Mouse (Mus musculus) neural tube, embryonic 12.5 days (tissue): ENCODE measurements around the gene Fam57a. TPM values are rescaled to one million over a fixed set of nuclear protein-coding genes. Genes with fewer than 3 reads are reported as not detected.

ENCODE experiments used
- ATAC-seq: fragments of 200-750 bp; cut with Nextera tagmentation; 2 replicates; pipeline ENCODE4 v1.8.0; 2017; ENCODE audit warnings: low read depth, mild to moderate bottlenecking, moderate TSS enrichment, moderate library complexity; ENCODE audit not compliant: low FRiP score
- H3K27ac ChIP-seq: fragments of 300-500 bp; sonication (generic); 2 replicates; pipeline ENCODE4 v1.5.1; 2016
- H3K27me3 ChIP-seq: fragments of 300-500 bp; sonication (generic); replicated peaks from 2 replicates; pipeline ENCODE4 v1.6.1; 2016; ENCODE audit warnings: mild to moderate bottlenecking
- H3K36me3 ChIP-seq: fragments of 300-500 bp; sonication (generic); 2 replicates; pipeline ENCODE4 v1.6.1; 2016; ENCODE audit warnings: mild to moderate bottlenecking
- H3K4me1 ChIP-seq: fragments of 300-500 bp; sonication (generic); 2 replicates; pipeline ENCODE4 v1.6.1; 2016
- H3K4me2 ChIP-seq: fragments of 300-500 bp; sonication (generic); replicated peaks from 2 replicates; pipeline ENCODE4 v1.6.1; 2016; ENCODE audit warnings: mild to moderate bottlenecking
- H3K4me3 ChIP-seq: fragments of 300-500 bp; sonication (generic); 2 replicates; pipeline ENCODE4 v1.5.1; 2016
- H3K9ac ChIP-seq: fragments of 300-500 bp; sonication (generic); 2 replicates; pipeline ENCODE4 v1.6.1; 2016; ENCODE audit warnings: mild to moderate bottlenecking
- H3K9me3 ChIP-seq: fragments of 300-500 bp; sonication (generic); 2 replicates; pipeline ENCODE4 v1.6.1; 2016; ENCODE audit warnings: mild to moderate bottlenecking
- WGBS: fragments of 180-500 bp; shearing (Covaris S2); methylation state at CpG from one replicate; pipeline ENCODE4 v1.1.7; 2016; 5-methylcytosine and 5-hydroxymethylcytosine counted together
- polyA plus RNA-seq: library from polyadenylated mRNA; unstranded; fragments of >200 nt; fragmentation: Nextera tagmentation; extraction: Ambion mirVana; gene quantifications from 2 replicates; pipeline ENCODE4 v1.2.1, GENCODE M21; 2016

Gene Fam57a
- polyA plus RNA-seq, 1 experiment from 2014 or later, result 30.4 TPM

GRCm38 (mm10) chr11:76224631-76225030, 45.2 kb downstream of the Fam57a start:
- 94% methylated on average over 5 of the region's 5 CpGs for WGBS
- no peak overlapping the region for H3K27ac ChIP-seq
- H3K4me1 ChIP-seq, result no peaks in the 10 kb centered on the region
- H3K9ac ChIP-seq, result no peak overlapping the region
- H3K4me3 ChIP-seq, result no peak overlapping the region
- no peak overlapping the region for H3K4me2 ChIP-seq
- peaks cover 29% of the 10 kb centered on the region for H3K36me3 ChIP-seq
- ATAC-seq, result no peak
- no peaks in the 10 kb centered on the region for H3K27me3 ChIP-seq
- H3K9me3 ChIP-seq, result no peaks in the 10 kb centered on the region

- Histone ChIP-seq H3K4me2 (no peak overlapping the region), H3K27ac (no peak overlapping the region), H3K4me1 (no peaks in the 10 kb centered on the region), H3K27me3 (no peaks in the 10 kb centered on the region), H3K36me3 (peaks cover 24% of the 10 kb centered on the region), H3K9me3 (no peaks in the 10 kb centered on the region), H3K9ac (no peak overlapping the region), H3K4me3 (no peak overlapping the region)
- ATAC-seq, result no peak
These were observed 45.6 kb downstream of the Fam57a start for GRCm38 (mm10) chr11:76225051-76225450.

GRCm38 (mm10) chr11:76236136-76236535, 56.7 kb downstream of the Fam57a start:
- H3K9ac ChIP-seq, result no peak overlapping the region
- peaks cover 66% of the 10 kb centered on the region for H3K36me3 ChIP-seq
- ATAC-seq, result no peak
- H3K27me3 ChIP-seq, result no peaks in the 10 kb centered on the region
- no peak overlapping the region for H3K4me3 ChIP-seq
- no peaks in the 10 kb centered on the region for H3K4me1 ChIP-seq
- no peak overlapping the region for H3K27ac ChIP-seq
- no peaks in the 10 kb centered on the region for H3K9me3 ChIP-seq
- whole genome bisulfite sequencing, result 94% methylated on average over 3 of the region's 3 CpGs
- H3K4me2 ChIP-seq, result no peak overlapping the region

GRCm38 (mm10) chr11:76239750-76240149, 60.3 kb downstream of the Fam57a start:
- H3K4me1 ChIP-seq, result peaks cover 12% of the 10 kb centered on the region
- H3K27ac ChIP-seq, result no peak overlapping the region
- no peak overlapping the region for H3K4me3 ChIP-seq
- H3K36me3 ChIP-seq, result peaks cover 37% of the 10 kb centered on the region
- no peak overlapping the region for H3K9ac ChIP-seq
- no peaks in the 10 kb centered on the region for H3K9me3 ChIP-seq
- H3K4me2 ChIP-seq, result no peak overlapping the region
- ATAC-seq, result no peak
- 97% methylated on average over 2 of the region's 2 CpGs for WGBS
- H3K27me3 ChIP-seq, result no peaks in the 10 kb centered on the region

GRCm38 (mm10) chr11:76242901-76243810, 63.7 kb downstream of the Fam57a start, which contains the start of the genes Mrm3 and Glod4:
Mrm3 (plus strand) TSS chr11:76243715.
Glod4 (minus strand) TSS chr11:76243725.
- H3K4me3 ChIP-seq, result peak within 1 kb of the TSS; percentile 83
- H3K27ac ChIP-seq, result no peak within 1 kb of the TSS
- H3K27me3 ChIP-seq, result no peaks in the 10 kb centered on the region
- H3K9ac ChIP-seq, result peak within 1 kb of the TSS; percentile 79
- H3K4me2 ChIP-seq, result peak within 1 kb of the TSS; percentile 89
- WGBS, result under 1% methylated on average over 61 of the region's 61 CpGs
- peaks cover 16% of the 10 kb centered on the region for H3K4me1 ChIP-seq
- H3K9me3 ChIP-seq, result no peaks in the 10 kb centered on the region
- H3K36me3 ChIP-seq, result peaks cover 16% of the 10 kb centered on the region
- peak; percentile 90 for ATAC-seq

GRCm38 (mm10) chr11:76243811-76244546, 64.5 kb downstream of the Fam57a start:
- Histone ChIP-seq H3K27ac (no peak overlapping the region), H3K4me3 (peak overlapping the region; percentile 83), H3K27me3 (no peaks in the 10 kb centered on the region), H3K9me3 (no peaks in the 10 kb centered on the region), H3K36me3 (peaks cover 12% of the 10 kb centered on the region), H3K9ac (peak overlapping the region; percentile 67), H3K4me1 (peaks cover 16% of the 10 kb centered on the region), H3K4me2 (peak overlapping the region; percentile 89)
- 4% methylated on average over 34 of the region's 34 CpGs for WGBS
- ATAC-seq, result peak; percentile 73

- no peaks in the 10 kb centered on the region for H3K9me3 ChIP-seq
- H3K4me1 ChIP-seq, result peaks cover 16% of the 10 kb centered on the region
- H3K9ac ChIP-seq, result no peak overlapping the region
- peaks cover 24% of the 10 kb centered on the region for H3K36me3 ChIP-seq
- no peak overlapping the region for H3K27ac ChIP-seq
- H3K4me2 ChIP-seq, result no peak overlapping the region
- H3K4me3 ChIP-seq, result no peak overlapping the region
- ATAC-seq, result no peak
- H3K27me3 ChIP-seq, result no peaks in the 10 kb centered on the region
These were observed 67.0 kb downstream of the Fam57a start for GRCm38 (mm10) chr11:76246439-76246838.

GRCm38 (mm10) chr11:76247239-76247638, 67.8 kb downstream of the Fam57a start:
- WGBS, result 54% methylated on average over 2 of the region's 2 CpGs
- Histone ChIP-seq H3K9ac (no peak overlapping the region), H3K27me3 (no peaks in the 10 kb centered on the region), H3K9me3 (no peaks in the 10 kb centered on the region), H3K4me1 (peaks cover 16% of the 10 kb centered on the region), H3K4me3 (no peak overlapping the region), H3K27ac (no peak overlapping the region), H3K36me3 (peaks cover 24% of the 10 kb centered on the region), H3K4me2 (no peak overlapping the region)
- no peak for ATAC-seq

GRCm38 (mm10) chr11:76252036-76252435, 72.6 kb downstream of the Fam57a start:
- 62% methylated on average over 3 of the region's 3 CpGs for WGBS
- Histone ChIP-seq H3K4me2 (no peak overlapping the region), H3K36me3 (peaks cover 28% of the 10 kb centered on the region), H3K9me3 (no peaks in the 10 kb centered on the region), H3K4me1 (peaks cover 20% of the 10 kb centered on the region), H3K4me3 (no peak overlapping the region), H3K27me3 (no peaks in the 10 kb centered on the region), H3K9ac (no peak overlapping the region), H3K27ac (no peak overlapping the region)
- no peak for ATAC-seq

GRCm38 (mm10) chr11:76253145-76253917, 73.9 kb downstream of the Fam57a start:
- Histone ChIP-seq H3K36me3 (peaks cover 32% of the 10 kb centered on the region), H3K9me3 (no peaks in the 10 kb centered on the region), H3K9ac (0 out of 2 replicates have a peak overlapping the region, but pooled peaks have one; percentile 18), H3K27me3 (no peaks in the 10 kb centered on the region), H3K4me2 (no peak overlapping the region), H3K4me1 (peaks cover 20% of the 10 kb centered on the region), H3K27ac (no peak overlapping the region), H3K4me3 (no peak overlapping the region)
- peak; percentile 86 for ATAC-seq
- 46% methylated on average over 5 of the region's 5 CpGs for WGBS

GRCm38 (mm10) chr11:76253918-76254264, 74.4 kb downstream of the Fam57a start:
- Histone ChIP-seq H3K9me3 (no peaks in the 10 kb centered on the region), H3K27me3 (no peaks in the 10 kb centered on the region), H3K4me3 (no peak overlapping the region), H3K4me1 (peaks cover 20% of the 10 kb centered on the region), H3K36me3 (peaks cover 31% of the 10 kb centered on the region), H3K4me2 (no peak overlapping the region), H3K9ac (0 out of 2 replicates have a peak overlapping the region, but pooled peaks have one; percentile 18), H3K27ac (no peak overlapping the region)
- 57% methylated on average over 4 of the region's 4 CpGs for WGBS
- ATAC-seq, result peak; percentile 59; the same call in 1 of the 2 replicates
